Mouse (Mus musculus) MEL (cell line): ENCODE measurements around the gene Wdr35. TPM values are rescaled to one million over a fixed set of nuclear protein-coding genes. Genes with fewer than 3 reads are reported as not detected.

Experiments used
- DNase-seq: peaks from one replicate; pipeline ENCODE4 v3.0.0; 2011; ENCODE audit warnings: low read depth, low spot score
- H3K27ac ChIP-seq: 2 replicates; pipeline ENCODE4 v1.5.1; 2012; ENCODE audit warnings: low read depth, mild to moderate bottlenecking, control low read depth, low read length, moderate library complexity; ENCODE audit not compliant: control insufficient read depth
- H3K27me3 ChIP-seq, 2 experiments: fragments of 150-350 bp in 1 of 2; sonication (generic) in 1 of 2; 2 replicates each; pipeline ENCODE4 v1.6.1; 2012; ENCODE audit warnings: low read length in 2 of 2, mild to moderate bottlenecking in 2 of 2, improper control_type of control experiment in 1 of 2, moderate library complexity in 1 of 2; ENCODE audit not compliant: insufficient read depth in 2 of 2, control insufficient read depth in 1 of 2
- H3K36me3 ChIP-seq, 2 experiments: 2 replicates each; pipeline ENCODE4 v1.6.1; 2012 to 2014; ENCODE audit warnings: low read length in 2 of 2, improper control_type of control experiment in 1 of 2, inconsistent platforms in 1 of 2, mild to moderate bottlenecking in 1 of 2; ENCODE audit not compliant: insufficient read depth in 2 of 2, control insufficient read depth in 1 of 2
- H3K4me1 ChIP-seq, 2 experiments: fragments of 150-350 bp in 1 of 2; sonication (generic) in 1 of 2; 2 replicates each; pipeline ENCODE4 v1.6.1; 2012; ENCODE audit warnings: low read length in 2 of 2, improper control_type of control experiment in 1 of 2, mild to moderate bottlenecking in 1 of 2; ENCODE audit not compliant: insufficient read depth in 2 of 2, control insufficient read depth in 1 of 2
- H3K4me3 ChIP-seq, 2 experiments: fragments of 150-350 bp in 1 of 2; sonication (generic) in 1 of 2; 2 replicates each; pipeline ENCODE4 v1.5.1; 2012; ENCODE audit warnings: low read depth in 2 of 2, low read length in 2 of 2, mild to moderate bottlenecking in 2 of 2, moderate library complexity in 2 of 2, control low read depth in 1 of 2, improper control_type of control experiment in 1 of 2; ENCODE audit not compliant: control insufficient read depth in 1 of 2, insufficient read depth in 1 of 2
- H3K79me2 ChIP-seq: 2 replicates; pipeline ENCODE4 v1.6.1; 2012; ENCODE audit warnings: mild to moderate bottlenecking, low read length, moderate library complexity; ENCODE audit not compliant: control insufficient read depth, poor library complexity, insufficient read depth
- H3K9ac ChIP-seq: 2 replicates; pipeline ENCODE4 v1.6.1; 2012; ENCODE audit warnings: low read depth, mild to moderate bottlenecking, control low read depth, low read length, moderate library complexity; ENCODE audit not compliant: control insufficient read depth, poor library complexity, severe bottlenecking
- H3K9me3 ChIP-seq: fragments of 150-350 bp; sonication (generic); replicated peaks from 2 replicates; pipeline ENCODE4 v1.6.1; 2012; ENCODE audit warnings: mild to moderate bottlenecking, low read length, improper control_type of control experiment, moderate library complexity; ENCODE audit not compliant: insufficient read depth
- BHLHE40 ChIP-seq: IDR thresholded peaks from 2 replicates; pipeline ENCODE4 v1.6.1; 2012; ENCODE audit warnings: low read depth, mild to moderate bottlenecking, inconsistent platforms, low read length, improper control_type of control experiment, borderline replicate concordance
- CHD1 ChIP-seq: IDR thresholded peaks from 2 replicates; pipeline ENCODE4 v1.6.1; 2012; ENCODE audit warnings: low read depth, mild to moderate bottlenecking, inconsistent platforms, low read length, improper control_type of control experiment
- CHD2 ChIP-seq: IDR thresholded peaks from 2 replicates; pipeline ENCODE4 v1.6.1; 2011; ENCODE audit warnings: low read length, improper control_type of control experiment
- CTCF ChIP-seq, 3 experiments: IDR thresholded peaks in 2 of 3; conservative IDR thresholded peaks in 1 of 3; 2 replicates each; pipeline ENCODE4 v1.5.1; 2011 to 2012; ENCODE audit warnings: low read length in 3 of 3, low read depth in 2 of 3, mild to moderate bottlenecking in 2 of 3, improper control_type of control experiment in 1 of 3, inconsistent platforms in 1 of 3, mixed read lengths in 1 of 3, moderate library complexity in 1 of 3; ENCODE audit not compliant: control insufficient read depth in 1 of 3, insufficient read depth in 1 of 3, poor library complexity in 1 of 3, severe bottlenecking in 1 of 3
- E2F4 ChIP-seq: IDR thresholded peaks from 2 replicates; pipeline ENCODE4 v1.6.1; 2011; ENCODE audit warnings: low read depth, low read length, improper control_type of control experiment, borderline replicate concordance
- ELF1 ChIP-seq: IDR thresholded peaks from 2 replicates; pipeline ENCODE4 v1.6.1; 2014; ENCODE audit warnings: low read depth, mild to moderate bottlenecking, inconsistent platforms, low read length, improper control_type of control experiment, moderate library complexity
- EP300 ChIP-seq, 2 experiments: IDR thresholded peaks; 2 replicates each; pipeline ENCODE4 v1.6.1; 2011; ENCODE audit warnings: improper control_type of control experiment in 2 of 2, low read length in 2 of 2, low read depth in 1 of 2, mild to moderate bottlenecking in 1 of 2
- ETS1 ChIP-seq: IDR thresholded peaks from 2 replicates; pipeline ENCODE4 v1.6.1; 2012; ENCODE audit warnings: low read depth, mild to moderate bottlenecking, inconsistent platforms, low read length, improper control_type of control experiment, moderate library complexity
- HCFC1 ChIP-seq: IDR thresholded peaks from 2 replicates; pipeline ENCODE4 v1.6.1; 2012; ENCODE audit warnings: low read depth, mild to moderate bottlenecking, inconsistent platforms, low read length, improper control_type of control experiment, moderate library complexity
- JUND ChIP-seq: IDR thresholded peaks from 2 replicates; pipeline ENCODE4 v1.6.1; 2011; ENCODE audit warnings: low read depth, mild to moderate bottlenecking, improper control_type of control experiment, low read length
- KAT2A ChIP-seq: conservative IDR thresholded peaks from 2 replicates; pipeline ENCODE4 v1.6.1; 2012; ENCODE audit warnings: low read depth, low read length, improper control_type of control experiment, inconsistent platforms
- MAFK ChIP-seq: IDR thresholded peaks from 2 replicates; pipeline ENCODE4 v1.6.1; 2011; ENCODE audit warnings: low read depth, mild to moderate bottlenecking, low read length, improper control_type of control experiment, borderline replicate concordance
- MAX ChIP-seq: IDR thresholded peaks from 2 replicates; pipeline ENCODE4 v1.6.1; 2011; ENCODE audit warnings: low read length, improper control_type of control experiment
- MYB ChIP-seq: IDR thresholded peaks from 2 replicates; pipeline ENCODE4 v1.6.1; 2011; ENCODE audit warnings: mild to moderate bottlenecking, low read depth, low read length, improper control_type of control experiment
- MYC ChIP-seq: IDR thresholded peaks from 2 replicates; pipeline ENCODE4 v1.6.1; 2011; ENCODE audit warnings: low read depth, mild to moderate bottlenecking, low read length, improper control_type of control experiment, moderate library complexity
- NRF1 ChIP-seq: IDR thresholded peaks from 2 replicates; pipeline ENCODE4 v1.6.1; 2014; ENCODE audit warnings: low read depth, mild to moderate bottlenecking, inconsistent platforms, low read length, improper control_type of control experiment, moderate library complexity; ENCODE audit not compliant: poor library complexity, insufficient read depth, severe bottlenecking
- POLR2AphosphoS2 ChIP-seq: IDR thresholded peaks from 2 replicates; pipeline ENCODE4 v1.6.1; 2011; ENCODE audit warnings: low read length, improper control_type of control experiment
- RAD21 ChIP-seq: IDR thresholded peaks from 2 replicates; pipeline ENCODE4 v1.6.1; 2011; ENCODE audit warnings: mild to moderate bottlenecking, low read depth, low read length, improper control_type of control experiment
- RCOR1 ChIP-seq: IDR thresholded peaks from 2 replicates; pipeline ENCODE4 v1.6.1; 2012; ENCODE audit warnings: low read depth, mild to moderate bottlenecking, inconsistent platforms, low read length, improper control_type of control experiment
- SIN3A ChIP-seq: IDR thresholded peaks from 2 replicates; pipeline ENCODE4 v1.6.1; 2012; ENCODE audit warnings: low read length, improper control_type of control experiment, inconsistent platforms
- SMC3 ChIP-seq: IDR thresholded peaks from 2 replicates; pipeline ENCODE4 v1.6.1; 2011; ENCODE audit warnings: low read depth, low read length, improper control_type of control experiment
- TAL1 ChIP-seq: IDR thresholded peaks from 2 replicates; pipeline ENCODE4 v1.6.1; 2012; ENCODE audit warnings: mild to moderate bottlenecking, inconsistent platforms, low read length, moderate library complexity, mixed read lengths
- TBP ChIP-seq: IDR thresholded peaks from 2 replicates; pipeline ENCODE4 v1.8.0; 2011; ENCODE audit warnings: low read depth, low read length, improper control_type of control experiment
- UBTF ChIP-seq: IDR thresholded peaks from 2 replicates; pipeline ENCODE4 v1.6.1; 2012; ENCODE audit warnings: low read depth, mild to moderate bottlenecking, inconsistent platforms, low read length, improper control_type of control experiment, moderate library complexity, borderline replicate concordance; ENCODE audit not compliant: insufficient read depth
- USF1 ChIP-seq: IDR thresholded peaks from 2 replicates; pipeline ENCODE4 v1.6.1; 2014; ENCODE audit warnings: low read depth, mild to moderate bottlenecking, inconsistent platforms, low read length, improper control_type of control experiment, moderate library complexity
- USF2 ChIP-seq, 2 experiments: IDR thresholded peaks; 2 replicates each; pipeline ENCODE4 v1.6.1; 2011 to 2012; ENCODE audit warnings: improper control_type of control experiment in 2 of 2, low read length in 2 of 2, borderline replicate concordance in 1 of 2, inconsistent platforms in 1 of 2, low read depth in 1 of 2, mild to moderate bottlenecking in 1 of 2; ENCODE audit not compliant: insufficient read depth in 1 of 2
- ZNF384 ChIP-seq: IDR thresholded peaks from 2 replicates; pipeline ENCODE4 v1.6.1; 2012; ENCODE audit warnings: low read depth, mild to moderate bottlenecking, inconsistent platforms, low read length, improper control_type of control experiment
- polyA plus RNA-seq, 2 experiments: library from polyadenylated mRNA; stranded (reverse) in 1 of 2; unstranded in 1 of 2; fragments of >175 nt in 1 of 2; fragments of >200 nt in 1 of 2; gene quantifications; 2 replicates each; pipeline versions ENCODE4 v1.2.1 to v1.2.4; 2012; ENCODE audit warnings: low replicate concordance in 2 of 2, low read depth in 1 of 2; ENCODE audit not compliant: insufficient read length in 2 of 2, insufficient read depth in 1 of 2, missing spikeins in 1 of 2
- total RNA-seq: library from RNA; depleted of rRNA; stranded (reverse); fragments of 300-350 nt; gene quantifications from 2 replicates; pipeline ENCODE4 v1.2.3, GENCODE M21; 2012

The Wdr35 gene
- total and polyA plus RNA-seq, 3 experiments = 5.7 to 5.9 TPM; not detected in 1

GRCm38 (mm10) chr12:8941699-8942392 is 31.8 kb upstream of the Wdr35 start (continued):
- TF ChIP-seq RAD21 (no peak), ETS1 (peak; percentile 53; the same call in 1 of the 2 replicates), BHLHE40 (no peak), UBTF (no peak), HCFC1 (no peak), USF2 (IDR thresholded peaks at IDR 0.05; ENCODE audit: borderline replicate concordance in 1 of 2, insufficient read depth in 1 of 2, low read depth in 1 of 2, low read length in 2 of 2) (no peak), ELF1 (no peak), MAX (no peak), MYC (peak; percentile 72; the same call in 1 of the 2 replicates), POLR2AphosphoS2 (no peak), MYB (no peak), SIN3A (peak; percentile 44; the same call in 1 of the 2 replicates), CTCF (IDR thresholded peaks at IDR 0.05 in 2 of 3, conservative IDR thresholded peaks at IDR 0.05 in 1 of 3; ENCODE audit: control insufficient read depth in 1 of 3, insufficient read depth in 1 of 3, low read depth in 2 of 3, low read length in 3 of 3, poor library complexity in 1 of 3, severe bottlenecking in 1 of 3) (no peak), MAFK (no peak), KAT2A (no peak), TBP (0 out of 2 replicates have a peak, but pooled peaks have one; percentile 25), ZNF384 (no peak), EP300 (IDR thresholded peaks at IDR 0.05; ENCODE audit: low read depth in 1 of 2, low read length in 2 of 2) (peak; percentile 43 to 64; a peak in 3 of 4 replicates), CHD2 (no peak), RCOR1 (peak; percentile 100)

GRCm38 (mm10) chr12:8947163-8947562 is 26.5 kb upstream of the Wdr35 start:
- no peak for TF ChIP-seq POLR2AphosphoS2
- no peak for TF ChIP-seq MYB
- TF ChIP-seq E2F4 = no peak
- no peak for TF ChIP-seq NRF1
- TF ChIP-seq CHD1 = no peak
- TF ChIP-seq JUND = no peak
- no peak for TF ChIP-seq UBTF
- TF ChIP-seq SMC3 = no peak
- no peak for TF ChIP-seq TAL1
- no peak for TF ChIP-seq USF1
- H3K4me3 ChIP-seq = no peak overlapping the region

More at GRCm38 (mm10) chr12:8947163-8947562, 26.5 kb upstream of the Wdr35 start:
- Histone ChIP-seq H3K9me3 (no peaks in the 10 kb centered on the region), H3K79me2 (no peaks in the 10 kb centered on the region), H3K36me3 (peaks cover 0 to 2% of the 10 kb centered on the region in 2 experiments; a peak in 1 of 4 replicates), H3K27ac (no peak overlapping the region), H3K4me1 (peaks cover 0 to 4% of the 10 kb centered on the region in 2 experiments; a peak in 1 of 4 replicates), H3K27me3 (no peaks in the 10 kb centered on the region; a peak in 1 of 4 replicates), H3K9ac (no peak overlapping the region)
- no peak for DNase-seq
